Mouse (Mus musculus): ENCODE data around the gene Hoxa11. TPM values are rescaled to one million over a fixed set of nuclear protein-coding genes. Genes with fewer than 3 reads are reported as not detected.

The Hoxa11 gene
- total RNA-seq (2023) = not detected

DNA sequence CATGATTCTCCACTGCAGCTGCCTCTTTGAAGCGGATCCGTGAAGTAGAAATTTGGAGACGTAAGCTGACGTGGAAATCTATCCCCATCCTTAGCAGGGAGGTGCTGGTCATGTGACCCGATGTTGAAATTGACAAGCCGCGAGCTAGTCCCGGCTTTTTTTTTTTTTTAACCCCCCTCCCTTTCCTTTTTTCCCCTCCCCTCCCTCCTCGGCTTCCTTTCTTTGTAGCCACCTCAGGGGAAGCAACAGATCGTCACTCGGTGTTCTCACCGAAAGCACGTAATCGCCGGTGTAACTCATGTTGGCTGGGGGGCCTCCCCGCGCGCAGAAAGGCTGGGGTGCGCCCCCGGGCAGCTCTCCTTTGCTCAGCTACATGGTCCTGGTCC lies at the start of gene Hoxa11:
Gene Hoxa11 (minus strand): TSS at position 54 of the 386 bp plus-strand sequence.

DNA sequence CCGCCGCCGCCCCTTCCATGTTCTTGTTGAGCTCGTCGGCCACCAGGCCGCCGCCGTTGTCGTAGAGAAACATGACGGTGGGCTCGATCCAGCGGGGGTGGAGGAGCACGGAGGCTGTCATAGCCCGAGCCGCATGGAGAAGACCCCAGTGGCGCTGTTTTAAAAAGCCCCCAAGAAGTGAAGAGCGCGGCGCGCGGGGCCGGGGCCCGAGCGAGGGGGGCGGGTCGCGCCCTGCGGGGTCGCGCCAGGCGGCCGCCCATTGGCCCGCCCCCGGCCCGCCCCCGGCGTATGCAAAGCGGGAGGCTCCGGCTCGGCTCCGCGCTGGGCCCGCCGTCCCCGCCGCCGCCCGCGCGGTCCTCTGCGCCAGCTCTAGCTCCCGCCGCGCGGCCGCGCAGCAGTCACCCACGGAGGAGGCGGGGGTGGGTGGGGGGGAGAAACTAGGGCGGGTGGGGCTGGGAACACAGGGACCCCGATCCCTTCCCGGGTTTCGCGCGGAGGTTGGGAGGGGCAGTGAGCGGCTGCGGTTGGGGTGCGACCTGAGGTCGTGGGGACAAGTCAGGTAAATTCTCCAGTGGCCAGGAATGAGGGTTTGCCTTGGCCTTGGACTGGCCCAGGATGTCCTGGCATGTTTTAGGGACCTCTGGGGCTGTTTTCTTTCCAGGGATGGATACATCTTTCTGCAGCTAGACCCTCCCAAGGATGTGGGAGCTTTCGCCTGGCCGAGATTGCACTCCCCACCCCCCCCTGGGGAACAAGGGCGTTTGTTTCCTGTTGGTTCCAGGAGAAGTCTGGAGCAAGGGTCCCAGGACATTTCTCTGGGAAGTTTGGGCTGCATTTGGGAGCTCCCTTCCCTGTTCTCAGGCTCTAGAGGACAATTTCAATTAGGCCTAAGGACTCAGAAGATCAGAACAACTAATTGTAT lies 15.3 kb upstream of the Hoxa11 start, which contains the start of gene Hoxa13:
Gene Hoxa13 (minus strand): TSS at position 227 of the 922 bp plus-strand sequence.

DNA sequence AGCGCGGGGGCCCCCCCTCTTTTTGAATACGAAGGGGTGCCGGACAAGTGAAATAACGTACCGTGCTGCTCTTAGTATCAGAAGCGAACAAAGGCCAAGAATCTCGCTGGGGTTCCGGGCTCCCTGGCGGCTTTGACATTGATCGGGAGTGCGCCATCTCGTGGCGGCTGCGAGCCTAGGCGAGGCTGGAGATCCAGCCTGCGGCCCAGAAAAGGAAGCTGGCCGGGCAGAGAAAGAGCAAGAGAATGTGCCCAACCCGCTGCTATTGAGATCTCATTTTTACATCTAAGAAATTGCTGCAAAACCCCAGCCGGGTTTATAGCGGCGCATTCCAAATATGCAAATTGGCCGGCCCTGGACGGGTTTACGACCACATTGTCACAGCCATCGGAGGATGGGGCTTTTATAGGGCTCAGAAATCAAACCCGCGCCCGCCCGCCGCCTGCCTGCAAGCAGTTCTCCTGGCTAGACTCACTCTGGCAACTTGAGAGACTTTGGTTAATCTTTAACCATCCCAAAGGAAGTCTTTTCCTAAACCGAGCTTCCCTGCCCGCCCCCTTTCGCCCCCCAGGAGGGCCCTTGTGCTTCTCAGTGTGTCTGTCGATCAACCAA lies 5.1 kb downstream of the Hoxa11 start, which contains the start of gene Hoxa10:
Gene Hoxa10 (minus strand): TSS at position 466 of the 612 bp plus-strand sequence.

DNA sequence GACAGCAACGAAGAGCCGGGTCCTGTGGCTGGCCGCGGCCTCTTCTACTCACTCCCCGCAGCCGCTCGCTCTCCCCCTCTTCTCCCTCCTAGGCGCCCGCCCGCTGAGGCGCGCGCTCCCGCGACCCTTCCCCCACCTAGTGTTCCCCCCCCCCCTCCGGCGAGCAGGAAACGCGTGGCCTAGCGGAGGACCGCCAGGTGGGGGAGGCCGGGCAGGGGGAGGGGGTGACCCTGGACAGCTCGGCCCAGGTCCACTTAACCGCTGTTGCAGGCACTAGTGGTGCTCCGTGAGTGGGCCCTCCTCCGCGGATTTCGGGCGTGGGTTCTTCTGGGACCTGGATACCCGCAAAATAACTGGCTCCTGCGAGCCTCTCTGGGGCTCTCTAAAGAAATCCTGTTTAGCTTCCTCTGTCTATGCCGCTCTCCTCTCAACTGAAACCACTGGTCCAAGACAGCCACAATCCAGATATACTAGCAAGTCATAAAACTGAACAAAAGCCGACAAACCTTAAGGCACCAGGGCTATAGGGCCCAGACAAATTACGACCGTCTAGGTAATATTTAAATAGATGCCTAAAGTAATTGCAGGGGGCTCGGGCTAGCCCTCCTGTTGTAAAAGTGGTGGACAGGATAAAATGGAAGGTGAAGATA lies 15.0 kb downstream of the Hoxa11 start, which contains the start of gene Hoxa9:
Gene Hoxa9 (minus strand): TSS at position 574 of the 650 bp plus-strand sequence.

DNA sequence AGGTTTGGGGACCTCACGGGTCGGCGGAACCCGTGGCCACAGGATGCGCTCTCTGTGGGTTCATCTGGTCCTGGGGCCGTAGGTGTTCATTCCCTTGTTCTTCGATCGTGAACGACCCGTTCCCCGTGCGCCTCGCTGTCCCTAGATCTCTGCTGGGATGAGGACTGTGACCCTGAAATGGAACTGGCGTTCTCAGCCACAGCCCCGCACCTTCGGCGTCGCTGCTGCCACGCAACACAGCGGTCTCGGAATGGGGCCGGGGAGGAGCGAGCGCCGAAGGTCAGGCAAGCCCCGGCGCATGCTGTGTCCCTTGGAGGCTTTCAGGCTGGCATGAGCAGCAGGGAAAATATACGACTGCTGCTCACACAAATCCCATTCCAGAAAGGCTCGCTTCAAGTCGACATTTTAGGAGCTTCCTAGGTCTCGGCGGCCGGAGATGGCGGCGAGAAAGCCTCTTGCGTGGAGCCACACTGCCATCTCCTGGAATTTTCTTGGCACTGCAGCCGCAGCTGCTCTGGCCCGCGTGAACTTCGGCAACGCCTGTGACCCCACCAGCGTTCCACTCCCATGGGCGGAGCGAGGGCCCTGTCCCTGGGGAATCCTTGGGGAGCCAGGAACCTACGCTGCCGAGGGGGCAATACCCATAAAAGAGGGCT lies 24.1 kb downstream of the Hoxa11 start, which contains the start of gene Hoxa7:
Gene Hoxa7 (minus strand): TSS at position 518 of the 656 bp plus-strand sequence.

DNA sequence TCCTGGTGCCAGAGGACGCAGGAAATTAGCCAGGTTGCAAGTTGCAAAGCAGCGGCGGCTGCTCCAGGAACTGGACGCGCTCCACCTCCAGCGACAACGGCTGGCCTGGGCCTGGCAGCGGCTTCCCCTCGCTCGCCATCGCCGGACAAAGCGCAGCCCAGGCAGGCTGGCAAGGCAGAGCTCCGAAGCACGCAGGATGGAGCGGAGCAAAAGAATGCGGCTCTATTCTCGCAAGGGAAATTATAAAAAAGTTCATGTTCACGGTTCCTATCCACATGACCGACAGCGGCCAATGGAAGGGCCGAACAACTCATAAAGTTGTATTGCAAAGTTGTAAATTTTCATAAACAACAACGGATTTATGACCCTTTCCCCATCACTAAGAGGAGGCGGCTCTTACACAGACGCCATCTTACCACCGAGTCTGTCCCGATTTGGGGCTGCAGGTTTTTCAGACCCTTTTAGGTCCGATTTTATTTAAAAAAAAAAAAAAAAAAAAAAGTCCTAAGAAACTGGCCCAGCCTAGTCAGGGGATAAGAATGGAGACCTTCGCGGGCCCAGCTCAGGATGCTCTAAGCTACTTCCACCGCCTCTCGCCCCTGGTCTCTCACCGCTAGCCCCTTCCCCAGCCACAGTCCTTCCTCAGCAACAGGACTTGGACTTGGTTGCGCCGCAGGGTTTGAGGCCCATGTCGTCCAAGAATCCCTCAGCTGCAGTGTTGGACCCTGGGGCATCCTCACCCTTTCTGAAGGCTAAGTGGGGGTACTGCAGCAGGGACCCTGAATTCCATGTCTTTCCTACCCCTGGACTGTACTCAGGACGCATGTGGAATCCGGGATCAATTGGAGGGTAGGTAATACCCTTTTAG lies 32.3 kb downstream of the Hoxa11 start, which contains the start of the genes Hoxa3 and Gm28308:
Gene Hoxa3 (minus strand): TSS at position 218 of the 868 bp plus-strand sequence.
Gene Gm28308 (minus strand): TSS at position 221 of the 868 bp plus-strand sequence.

DNA sequence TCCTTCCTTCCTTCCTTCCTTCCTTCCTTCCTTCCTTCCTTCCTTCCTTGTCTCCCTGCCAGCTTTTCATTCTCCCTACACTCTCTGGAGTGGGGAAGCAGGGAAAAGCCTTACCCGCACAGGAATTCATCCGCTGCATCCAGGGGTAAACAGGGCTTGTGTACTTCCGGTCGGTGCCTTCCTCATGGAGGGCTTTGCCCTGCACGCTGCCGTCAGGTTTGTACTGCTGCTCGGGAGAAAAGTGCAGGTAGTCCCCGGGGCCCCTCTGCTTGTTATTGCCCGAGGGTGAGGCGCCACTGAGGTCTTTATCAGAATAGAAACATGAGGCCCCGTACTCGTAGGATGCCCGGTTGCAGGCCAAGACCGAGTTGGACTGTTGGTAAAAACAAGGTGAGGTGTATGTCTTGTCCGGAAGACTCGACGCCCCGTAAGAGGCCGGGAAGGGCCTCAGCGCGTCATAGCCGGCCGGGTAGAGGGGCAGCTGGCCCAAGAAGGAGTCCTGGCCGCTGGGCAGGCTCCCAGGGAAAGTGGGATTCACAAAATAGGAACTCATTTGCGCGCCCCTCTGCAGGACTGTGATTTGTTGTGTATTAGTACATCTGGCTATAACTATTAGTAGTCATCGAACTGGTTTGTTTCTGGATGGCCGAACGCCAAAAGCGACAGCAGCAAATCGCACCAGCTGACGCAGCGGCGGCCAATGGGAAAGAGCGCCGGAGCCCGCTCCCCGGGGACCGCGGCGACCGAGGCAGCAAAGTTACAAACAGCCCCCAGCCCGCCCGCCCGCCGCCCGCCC lies 37.3 kb downstream of the Hoxa11 start, which contains the start of gene Hoxa6:
Gene Hoxa6 (minus strand): TSS at position 651 of the 796 bp plus-strand sequence.

DNA sequence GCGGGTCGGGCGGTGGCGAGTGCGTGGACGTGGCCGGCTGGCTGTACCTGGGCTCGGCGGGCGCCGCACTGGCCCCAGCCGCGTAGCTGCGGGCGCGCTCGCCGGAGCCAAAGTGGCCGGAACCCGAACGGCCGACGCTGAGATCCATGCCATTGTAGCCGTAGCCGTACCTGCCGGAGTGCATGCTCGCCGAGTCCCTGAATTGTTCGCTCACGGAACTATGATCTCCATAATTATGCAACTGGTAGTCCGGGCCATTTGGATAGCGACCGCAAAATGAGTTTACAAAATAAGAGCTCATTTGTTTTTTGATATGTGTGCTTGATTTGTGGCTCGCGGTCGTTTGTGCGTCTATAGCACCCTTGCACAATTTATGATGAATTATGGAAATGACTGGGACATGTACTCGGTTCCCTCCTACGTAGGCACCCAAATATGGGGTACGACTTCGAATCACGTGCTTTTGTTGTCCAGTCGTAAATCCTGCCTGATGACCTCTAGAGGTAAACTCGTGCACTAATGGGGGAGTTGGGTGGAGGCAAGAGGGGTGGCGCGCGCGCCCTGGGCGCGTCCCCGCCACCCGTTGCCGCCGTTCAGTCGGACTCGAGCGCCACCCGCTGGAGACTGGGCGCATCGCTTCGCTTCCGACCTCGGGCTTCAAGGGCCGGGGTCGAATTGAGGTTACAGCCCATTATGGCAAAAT lies 41.4 kb downstream of the Hoxa11 start, which contains the start of gene Hoxa5:
Gene Hoxa5 (minus strand): TSS at position 538 of the 703 bp plus-strand sequence.

Other genes starting within 250 kb of the Hoxa11 start
- 15.0 TPM for gene Skap2, start 233.3 kb downstream of the Hoxa11 start, total RNA-seq (2023)
- gene Hoxa1, start 87.5 kb downstream of the Hoxa11 start, total RNA-seq (2023) = not detected
- not detected for gene Hoxa2, start 81.0 kb downstream of the Hoxa11 start, total RNA-seq (2023)
- gene 5730596B20Rik, start 68.3 kb downstream of the Hoxa11 start, total RNA-seq (2023) = not detected
- gene Hoxa4, start 54.1 kb downstream of the Hoxa11 start, total RNA-seq (2023) = not detected
- gene Hoxa5, start 41.2 kb downstream of the Hoxa11 start, total RNA-seq (2023) = not detected
- not detected for gene Hoxa6, start 37.1 kb downstream of the Hoxa11 start, total RNA-seq (2023)
- gene Hoxa3, start 32.5 kb downstream of the Hoxa11 start, total RNA-seq (2023) = 0.23 TPM
- gene Gm28308, start 32.5 kb downstream of the Hoxa11 start, total RNA-seq (2023) = not detected
- gene Hoxa7, start 24.0 kb downstream of the Hoxa11 start, total RNA-seq (2023) = not detected
- not detected for gene Hoxa9, start 14.7 kb downstream of the Hoxa11 start, total RNA-seq (2023)
- not detected for gene Hoxa10, start 5.0 kb downstream of the Hoxa11 start, total RNA-seq (2023)
- not detected for gene Hoxa13, start 15.1 kb upstream of the Hoxa11 start, total RNA-seq (2023)
- 1.7 TPM for gene Evx1, start 67.7 kb upstream of the Hoxa11 start, total RNA-seq (2023)

Measured in CD4-positive naive resting alpha-beta T cell, adult 76 days (primary cell).